Mouse (Mus musculus): ENCODE measurements around the gene Mapkapk2. TPM values are rescaled to one million over a fixed set of nuclear protein-coding genes. Genes with fewer than 3 reads are reported as not detected.

Mapkapk2 gene
- polyA plus RNA-seq (2014; fragmentation: Illumina TruSeq; extraction: RNeasy Lipid Tissue Mini Kit (QIAGEN cat#74804); ENCODE audit: low read depth, low replicate concordance), result 6.3 TPM

GRCm38 (mm10) chr1:131097700-131098094, at the start of gene Mapkapk2:
Gene Mapkapk2 (minus strand): TSS chr1:131097826.

GRCm38 (mm10) chr1:131138191-131139016, 40.8 kb upstream of the Mapkapk2 start, which contains the start of gene Dyrk3:
Gene Dyrk3 (minus strand): TSS chr1:131138340.

GRCm38 (mm10) chr1:131019492-131020098, 78.0 kb downstream of the Mapkapk2 start, which contains the start of gene Il10:
Gene Il10 (plus strand): TSS chr1:131019845.

Other genes with a start within 250 kb of the Mapkapk2 start
- 2.9 TPM for gene Fcmr, start 232.2 kb downstream of the Mapkapk2 start, polyA plus RNA-seq (2014; fragmentation: Illumina TruSeq; extraction: RNeasy Lipid Tissue Mini Kit (QIAGEN cat#74804); ENCODE audit: low read depth, low replicate concordance)
- not detected for gene Il24, start 210.4 kb downstream of the Mapkapk2 start, polyA plus RNA-seq (2014; fragmentation: Illumina TruSeq; extraction: RNeasy Lipid Tissue Mini Kit (QIAGEN cat#74804); ENCODE audit: low read depth, low replicate concordance)
- gene Il20, start 186.4 kb downstream of the Mapkapk2 start, polyA plus RNA-seq (2014; fragmentation: Illumina TruSeq; extraction: RNeasy Lipid Tissue Mini Kit (QIAGEN cat#74804); ENCODE audit: low read depth, low replicate concordance), result not detected
- not detected for gene Il19, start 157.7 kb downstream of the Mapkapk2 start, polyA plus RNA-seq (2014; fragmentation: Illumina TruSeq; extraction: RNeasy Lipid Tissue Mini Kit (QIAGEN cat#74804); ENCODE audit: low read depth, low replicate concordance)
- gene Il10, start 78.0 kb downstream of the Mapkapk2 start, polyA plus RNA-seq (2014; fragmentation: Illumina TruSeq; extraction: RNeasy Lipid Tissue Mini Kit (QIAGEN cat#74804); ENCODE audit: low read depth, low replicate concordance), result not detected
- gene Dyrk3, start 40.5 kb upstream of the Mapkapk2 start, polyA plus RNA-seq (2014; fragmentation: Illumina TruSeq; extraction: RNeasy Lipid Tissue Mini Kit (QIAGEN cat#74804); ENCODE audit: low read depth, low replicate concordance), result 62.9 TPM
- 12.0 TPM for gene Eif2d, start 55.4 kb upstream of the Mapkapk2 start, polyA plus RNA-seq (2014; fragmentation: Illumina TruSeq; extraction: RNeasy Lipid Tissue Mini Kit (QIAGEN cat#74804); ENCODE audit: low read depth, low replicate concordance)
- 1.4 TPM for gene Rassf5, start 147.4 kb upstream of the Mapkapk2 start, polyA plus RNA-seq (2014; fragmentation: Illumina TruSeq; extraction: RNeasy Lipid Tissue Mini Kit (QIAGEN cat#74804); ENCODE audit: low read depth, low replicate concordance)
- gene Ikbke, start 181.8 kb upstream of the Mapkapk2 start, polyA plus RNA-seq (2014; fragmentation: Illumina TruSeq; extraction: RNeasy Lipid Tissue Mini Kit (QIAGEN cat#74804); ENCODE audit: low read depth, low replicate concordance), result 0.81 TPM

All from testis, adult 10 weeks (tissue).